Mouse (Mus musculus): ENCODE measurements around the gene Dhx35. TPM values are rescaled to one million over a fixed set of nuclear protein-coding genes. Genes with fewer than 3 reads are reported as not detected.

Gene Dhx35
- polyA plus RNA-seq, 1 experiment from 2014 or later = 14.9 TPM

DNA sequence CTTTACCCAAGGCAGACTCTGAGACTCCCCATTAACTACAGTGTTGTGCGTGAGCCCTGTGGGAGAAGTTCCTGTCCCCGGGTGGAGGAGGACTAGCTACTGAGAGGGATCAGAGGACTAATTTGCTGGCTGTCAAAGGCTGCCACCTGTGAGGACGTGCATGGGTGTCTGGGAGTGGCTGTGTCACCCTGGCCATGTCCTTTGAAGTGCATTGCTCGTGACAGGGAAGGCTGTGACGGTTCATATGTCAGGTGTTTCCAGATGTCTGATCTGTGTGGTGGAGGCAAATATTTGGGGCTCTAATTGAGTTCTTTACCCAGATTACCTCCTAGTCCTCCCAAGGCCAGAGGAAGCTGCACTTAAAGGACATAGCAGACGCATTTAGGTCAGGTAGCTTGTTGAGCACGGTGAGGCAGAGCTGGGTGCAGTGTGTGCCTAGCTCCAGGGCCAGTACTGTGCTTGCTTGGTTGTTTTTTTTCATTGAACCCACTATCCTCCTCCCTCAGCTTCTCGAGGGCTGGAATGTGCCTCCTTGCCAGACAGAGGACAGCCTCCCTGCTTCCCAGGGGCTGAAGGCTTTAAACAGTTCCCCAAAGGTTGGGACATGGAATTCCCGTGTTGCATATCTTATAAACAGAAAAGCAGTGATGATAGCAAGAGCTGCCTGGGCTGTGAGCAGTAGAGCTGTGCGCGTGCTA is 23.4 kb upstream of the Dhx35 start:
- Histone ChIP-seq H3K4me1 (replicated peaks) (peaks cover 68% of the 10 kb centered on the region), H3K4me2 (peak overlapping the region; percentile 91), H3K9me3 (replicated peaks) (no peaks in the 10 kb centered on the region), H3K36me3 (0 out of 2 replicates have a peak, but pooled peaks cover 7% of the 10 kb centered on the region), H3K4me3 (peak overlapping the region; percentile 85), H3K27ac (ENCODE audit: poor library complexity, severe bottlenecking) (no peak overlapping the region; the same call in 1 of the 2 replicates), H3K9ac (peak overlapping the region; percentile 88), H3K27me3 (replicated peaks) (no peaks in the 10 kb centered on the region)
- WGBS = 36% methylated on average over 11 of the region's 11 CpGs
- no peak for ATAC-seq (ENCODE audit: insufficient number of reproducible peaks, low FRiP score)

DNA sequence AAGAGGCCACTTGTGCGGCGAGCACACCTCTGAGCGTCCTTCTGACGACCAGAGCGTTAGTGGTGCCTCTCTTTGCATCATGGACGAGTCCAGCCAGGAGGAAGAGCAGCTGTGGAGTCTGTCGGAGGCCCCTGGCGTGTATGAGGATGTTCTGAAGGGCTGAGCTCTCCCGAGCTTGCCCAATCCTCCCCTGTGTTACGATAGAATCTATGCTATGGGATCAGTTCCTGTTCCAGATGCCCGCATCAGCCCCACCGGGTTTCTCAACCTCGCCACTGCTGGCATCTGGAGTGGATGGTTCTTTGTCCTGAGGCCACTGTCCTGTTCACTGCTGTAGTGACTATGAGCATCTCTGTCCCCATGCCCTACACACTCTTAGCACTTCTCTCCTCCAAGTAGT is 21.8 kb upstream of the Dhx35 start:
- Histone ChIP-seq H3K9me3 (replicated peaks) (no peaks in the 10 kb centered on the region), H3K27ac (ENCODE audit: poor library complexity, severe bottlenecking) (no peak overlapping the region), H3K36me3 (0 out of 2 replicates have a peak, but pooled peaks cover 8% of the 10 kb centered on the region), H3K27me3 (replicated peaks) (no peaks in the 10 kb centered on the region), H3K4me3 (no peak overlapping the region), H3K4me2 (no peak overlapping the region), H3K9ac (no peak overlapping the region), H3K4me1 (replicated peaks) (peaks cover 78% of the 10 kb centered on the region)
- WGBS = 76% methylated on average over 13 of the region's 13 CpGs
- no peak for ATAC-seq (ENCODE audit: insufficient number of reproducible peaks, low FRiP score)

- H3K9me3 ChIP-seq (replicated peaks) = no peaks in the 10 kb centered on the region
- H3K4me1 ChIP-seq (replicated peaks) = peaks cover 76% of the 10 kb centered on the region
- no peak for ATAC-seq (ENCODE audit: insufficient number of reproducible peaks, low FRiP score)
- no peak overlapping the region for H3K4me3 ChIP-seq
- no peak overlapping the region for H3K27ac ChIP-seq (ENCODE audit: poor library complexity, severe bottlenecking)
- 36% methylated on average over 8 of the region's 8 CpGs for WGBS
- H3K36me3 ChIP-seq = peaks cover 12% of the 10 kb centered on the region
- no peaks in the 10 kb centered on the region for H3K27me3 ChIP-seq (replicated peaks)
- H3K4me2 ChIP-seq = peak overlapping the region; percentile 41; the same call in 1 of the 2 replicates
- H3K9ac ChIP-seq = 0 out of 2 replicates have a peak overlapping the region, but pooled peaks have one; percentile 6
These were observed 19.7 kb upstream of the Dhx35 start for GRCm38 (mm10) chr2:158774886-158775285.

GRCm38 (mm10) chr2:158776716-158777115 is 17.9 kb upstream of the Dhx35 start:
- 86% methylated on average over 4 of the region's 4 CpGs for WGBS
- Histone ChIP-seq H3K27me3 (replicated peaks) (no peaks in the 10 kb centered on the region), H3K36me3 (peaks cover 30% of the 10 kb centered on the region), H3K4me3 (no peak overlapping the region), H3K9ac (peak overlapping the region; percentile 35; the same call in 1 of the 2 replicates), H3K4me1 (replicated peaks) (peaks cover 57% of the 10 kb centered on the region), H3K27ac (ENCODE audit: poor library complexity, severe bottlenecking) (no peak overlapping the region), H3K4me2 (no peak overlapping the region; the same call in 1 of the 2 replicates), H3K9me3 (replicated peaks) (no peaks in the 10 kb centered on the region)
- ATAC-seq (ENCODE audit: insufficient number of reproducible peaks, low FRiP score) = no peak

GRCm38 (mm10) chr2:158777490-158777889 is 17.1 kb upstream of the Dhx35 start:
- no peaks in the 10 kb centered on the region for H3K27me3 ChIP-seq (replicated peaks)
- H3K27ac ChIP-seq (ENCODE audit: poor library complexity, severe bottlenecking) = no peak overlapping the region
- H3K4me1 ChIP-seq (replicated peaks) = peaks cover 50% of the 10 kb centered on the region
- ATAC-seq (ENCODE audit: insufficient number of reproducible peaks, low FRiP score) = no peak
- peak overlapping the region; percentile 14; the same call in 1 of the 2 replicates for H3K9ac ChIP-seq
- peak overlapping the region; percentile 9; the same call in 1 of the 2 replicates for H3K4me2 ChIP-seq
- H3K9me3 ChIP-seq (replicated peaks) = no peaks in the 10 kb centered on the region
- H3K4me3 ChIP-seq = no peak overlapping the region
- peaks cover 33% of the 10 kb centered on the region for H3K36me3 ChIP-seq
- WGBS = 20% methylated on average over 6 of the region's 6 CpGs

DNA sequence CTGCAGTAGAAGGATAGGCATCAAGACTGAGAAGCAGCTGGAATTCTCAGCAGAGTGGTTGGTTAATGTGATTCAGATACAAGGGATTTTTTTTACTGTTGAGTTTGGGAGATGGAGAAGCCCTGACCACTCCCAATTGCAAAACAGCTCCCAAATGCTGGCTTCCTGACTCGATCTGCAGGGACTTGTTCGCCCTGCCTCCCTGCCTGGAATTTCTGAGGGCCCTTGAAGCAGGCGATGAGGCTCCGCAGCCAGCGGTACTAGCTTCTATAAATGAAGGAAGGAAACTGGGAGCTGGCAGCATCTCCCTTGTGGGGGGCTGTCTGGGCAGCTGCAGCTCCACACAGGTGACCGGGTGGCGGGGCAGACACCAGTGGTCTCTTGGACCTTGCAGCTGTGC is 16.3 kb upstream of the Dhx35 start:
- WGBS = 54% methylated on average over 7 of the region's 7 CpGs
- no peak overlapping the region for H3K27ac ChIP-seq (ENCODE audit: poor library complexity, severe bottlenecking)
- no peaks in the 10 kb centered on the region for H3K27me3 ChIP-seq (replicated peaks)

GRCm38 (mm10) chr2:158781126-158781525 is 13.5 kb upstream of the Dhx35 start:
- Histone ChIP-seq H3K4me3 (no peak overlapping the region), H3K4me1 (replicated peaks) (peaks cover 34% of the 10 kb centered on the region), H3K4me2 (no peak overlapping the region), H3K27me3 (replicated peaks) (no peaks in the 10 kb centered on the region), H3K9me3 (replicated peaks) (no peaks in the 10 kb centered on the region), H3K9ac (no peak overlapping the region), H3K27ac (ENCODE audit: poor library complexity, severe bottlenecking) (no peak overlapping the region), H3K36me3 (peaks cover 62% of the 10 kb centered on the region)
- WGBS = 93% methylated on average over 7 of the region's 7 CpGs
- no peak for ATAC-seq (ENCODE audit: insufficient number of reproducible peaks, low FRiP score)

More for the DNA sequence above, 16.3 kb upstream of the Dhx35 start:
- Histone ChIP-seq H3K9ac (no peak overlapping the region), H3K4me2 (no peak overlapping the region), H3K4me1 (replicated peaks) (peaks cover 51% of the 10 kb centered on the region), H3K4me3 (no peak overlapping the region), H3K9me3 (replicated peaks) (no peaks in the 10 kb centered on the region), H3K36me3 (peaks cover 36% of the 10 kb centered on the region)
- no peak for ATAC-seq (ENCODE audit: insufficient number of reproducible peaks, low FRiP score)

DNA sequence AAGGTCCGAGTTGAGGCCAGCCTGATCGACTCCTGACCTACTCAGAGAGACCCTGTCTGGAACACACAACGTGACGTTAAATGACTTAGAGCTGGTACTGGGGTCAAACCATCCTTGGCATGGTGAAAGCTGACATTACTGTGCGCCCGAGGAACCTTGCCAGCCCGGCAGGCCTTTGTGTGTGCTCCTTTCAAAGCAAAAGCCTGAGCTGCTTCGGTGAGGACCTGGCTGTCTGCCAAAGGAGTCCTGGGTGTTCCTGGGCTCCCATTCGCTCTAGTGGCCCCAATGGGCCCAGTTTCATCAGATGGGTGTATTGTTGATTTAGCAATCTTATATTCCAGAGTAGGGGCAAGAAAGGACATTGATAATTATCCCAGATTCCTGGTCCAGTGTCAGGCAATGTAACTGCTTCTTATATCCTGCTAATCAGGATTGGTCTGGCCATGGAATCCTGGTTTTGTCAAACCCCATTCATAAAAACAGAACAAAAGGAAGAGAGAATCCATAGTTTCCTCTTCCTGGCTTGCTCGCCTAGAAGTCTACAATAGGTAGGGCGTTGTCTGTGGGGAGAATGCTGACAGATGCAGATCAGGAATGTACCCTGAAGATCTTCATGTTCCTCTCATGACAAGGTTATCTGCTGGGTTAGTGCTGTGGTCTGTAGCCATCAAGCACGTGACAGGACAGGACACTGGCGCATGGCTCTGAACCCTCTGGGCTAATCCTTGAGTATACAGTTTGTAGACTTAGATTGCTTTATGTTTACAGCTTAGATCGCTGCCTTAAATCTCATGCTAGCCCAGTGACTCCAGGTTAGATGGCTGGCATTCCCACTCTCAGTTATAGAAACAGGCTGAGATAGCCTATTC is 7.4 kb upstream of the Dhx35 start:
- no peak for ATAC-seq (ENCODE audit: insufficient number of reproducible peaks, low FRiP score)
- no peak overlapping the region for H3K9ac ChIP-seq
- no peak overlapping the region for H3K4me3 ChIP-seq
- 83% methylated on average over 14 of the region's 14 CpGs for WGBS
- H3K4me1 ChIP-seq (replicated peaks) = peaks cover 8% of the 10 kb centered on the region; the same call in 1 of the 2 replicates
- no peaks in the 10 kb centered on the region for H3K27me3 ChIP-seq (replicated peaks)
- H3K4me2 ChIP-seq = no peak overlapping the region
- peaks cover 42% of the 10 kb centered on the region for H3K36me3 ChIP-seq
- no peak overlapping the region for H3K27ac ChIP-seq (ENCODE audit: poor library complexity, severe bottlenecking)
- H3K9me3 ChIP-seq (replicated peaks) = no peaks in the 10 kb centered on the region

GRCm38 (mm10) chr2:158795043-158795442 is 436 bp downstream of the Dhx35 start:
- H3K9ac ChIP-seq = peak overlapping the region; percentile 84
- H3K27ac ChIP-seq (ENCODE audit: poor library complexity, severe bottlenecking) = peak overlapping the region; percentile 63
- peak overlapping the region; percentile 86 for H3K4me2 ChIP-seq
- H3K27me3 ChIP-seq (replicated peaks) = no peaks in the 10 kb centered on the region
- peaks cover 8% of the 10 kb centered on the region for H3K36me3 ChIP-seq
- H3K4me3 ChIP-seq = peak overlapping the region; percentile 80
- 11% methylated on average over 15 of the region's 15 CpGs for WGBS
- peaks cover 6% of the 10 kb centered on the region; the same call in 1 of the 2 replicates for H3K9me3 ChIP-seq (replicated peaks)
- no peak; the same call in 1 of the 2 replicates for ATAC-seq (ENCODE audit: insufficient number of reproducible peaks, low FRiP score)
- peaks cover 12% of the 10 kb centered on the region for H3K4me1 ChIP-seq (replicated peaks)

DNA sequence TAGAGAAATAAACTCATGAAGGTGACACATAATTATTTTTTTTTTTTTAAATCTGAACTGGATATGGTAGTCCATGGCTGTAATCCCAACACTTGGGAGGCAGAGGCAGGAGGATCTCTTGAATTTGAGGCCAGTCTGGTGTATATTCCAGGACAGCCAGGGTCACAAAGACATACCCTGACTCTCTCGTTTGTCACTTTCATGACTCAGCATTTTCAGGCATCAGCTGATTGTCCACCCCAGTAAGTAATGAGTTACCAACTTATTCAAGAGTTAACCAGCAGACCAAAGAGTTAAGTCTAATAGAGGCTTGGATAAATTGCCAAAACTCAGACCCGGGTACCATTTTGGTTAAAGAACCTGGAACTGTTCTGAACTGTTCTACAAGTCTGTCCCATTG is 1.3 kb downstream of the Dhx35 start:
- no peak for ATAC-seq (ENCODE audit: insufficient number of reproducible peaks, low FRiP score)
- Histone ChIP-seq H3K27me3 (replicated peaks) (no peaks in the 10 kb centered on the region), H3K9me3 (replicated peaks) (peaks cover 7% of the 10 kb centered on the region; the same call in 1 of the 2 replicates), H3K4me3 (no peak overlapping the region), H3K4me1 (replicated peaks) (peaks cover 12% of the 10 kb centered on the region), H3K9ac (no peak overlapping the region), H3K27ac (ENCODE audit: poor library complexity, severe bottlenecking) (no peak overlapping the region), H3K4me2 (no peak overlapping the region), H3K36me3 (peaks cover 16% of the 10 kb centered on the region)
- WGBS = 80% methylated on average over 2 of the region's 2 CpGs

DNA sequence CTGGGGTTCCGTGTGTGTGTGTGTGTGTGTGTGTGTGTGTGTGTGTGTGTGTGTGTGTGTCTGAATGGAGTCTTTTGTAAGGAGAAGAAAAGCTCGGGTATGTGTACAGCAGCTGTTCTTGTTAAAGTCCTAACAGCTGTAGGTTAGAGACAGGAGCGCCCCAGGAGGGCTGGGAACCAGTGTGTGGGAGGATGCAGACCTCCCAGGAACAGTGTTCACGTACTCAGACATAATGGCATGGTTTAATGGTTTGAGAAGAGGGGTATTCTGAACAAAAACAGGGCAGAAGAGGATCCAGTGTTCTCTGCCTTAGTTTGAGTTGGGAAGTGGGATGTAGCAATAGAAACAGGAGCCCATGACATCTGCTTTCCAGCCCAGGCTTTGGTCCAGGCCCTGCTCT is 4.7 kb downstream of the Dhx35 start:
- Histone ChIP-seq H3K4me1 (replicated peaks) (peaks cover 5% of the 10 kb centered on the region), H3K4me3 (no peak overlapping the region), H3K4me2 (no peak overlapping the region), H3K27ac (ENCODE audit: poor library complexity, severe bottlenecking) (no peak overlapping the region), H3K36me3 (peaks cover 45% of the 10 kb centered on the region), H3K9me3 (replicated peaks) (peaks cover 7% of the 10 kb centered on the region; the same call in 1 of the 2 replicates), H3K9ac (no peak overlapping the region), H3K27me3 (replicated peaks) (no peaks in the 10 kb centered on the region)
- WGBS = 70% methylated on average over 4 of the region's 4 CpGs
- ATAC-seq (ENCODE audit: insufficient number of reproducible peaks, low FRiP score) = no peak

All from heart, embryonic 12.5 days (tissue).